In the genomic region with DNA sequence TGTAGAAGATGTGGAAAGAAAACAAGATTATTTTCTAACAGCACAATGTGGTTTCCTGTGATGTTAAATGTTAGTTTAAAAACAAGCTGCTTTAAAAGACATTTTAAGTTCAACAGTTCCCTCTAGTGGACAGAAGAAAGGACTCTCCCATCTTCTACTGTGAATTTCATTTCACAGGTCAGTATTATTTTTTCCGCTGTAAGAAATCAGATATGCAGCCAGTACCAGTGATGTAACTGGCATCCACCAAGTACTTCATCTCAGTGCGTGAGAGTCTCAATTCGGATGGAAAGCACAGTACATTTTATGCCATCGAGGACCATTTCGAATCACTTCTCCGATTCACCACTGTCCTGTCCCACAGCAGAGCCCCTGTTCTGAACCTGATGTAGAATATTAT, we compare ENCODE assay signal across 8 mouse cellular contexts. TPM values are rescaled to one million over a fixed set of nuclear protein-coding genes. Genes with fewer than 3 reads are reported as not detected.
A peak's percentile ranks its signal among the peaks of the same experiment; 100 is the strongest.
DNase-seq lines count a peak whose midpoint lies in the region; ATAC-seq and TF ChIP-seq lines count a peak whose summit lies in the region.

No protein-coding gene starts in this region.

- 0 out of 2 replicates have a peak, but pooled peaks cover 4% of the 10 kb centered on the region for H3K4me1 ChIP-seq in forebrain, embryonic 13.5 days
- H3K4me1 ChIP-seq in forebrain, embryonic 11.5 days (replicated peaks; ENCODE audit: control insufficient read depth, insufficient read depth, low read length), result no peaks in the 10 kb centered on the region
- H3K4me1 ChIP-seq in neural tube, embryonic 13.5 days (replicated peaks), result no peaks in the 10 kb centered on the region; the same call in 1 of the 2 replicates
- H3K4me1 ChIP-seq in neural tube, embryonic 15.5 days, result 0 out of 2 replicates have a peak, but pooled peaks cover 3% of the 10 kb centered on the region
- no peaks in the 10 kb centered on the region for H3K4me1 ChIP-seq in hindbrain, embryonic 15.5 days (replicated peaks)
- no peaks in the 10 kb centered on the region for H3K4me1 ChIP-seq in stomach, postnatal 0 days (replicated peaks; ENCODE audit: control insufficient read depth, insufficient read depth)

- WGBS in forebrain, embryonic 13.5 days, result 74% methylated on average over 6 of the region's 6 CpGs
- WGBS in forebrain, embryonic 11.5 days, result 78% methylated on average over 6 of the region's 6 CpGs
- WGBS in neural tube, embryonic 13.5 days, result 69% methylated on average over 6 of the region's 6 CpGs
- 71% methylated on average over 6 of the region's 6 CpGs for WGBS in neural tube, embryonic 15.5 days
- WGBS in hindbrain, embryonic 15.5 days, result 64% methylated on average over 6 of the region's 6 CpGs
- WGBS in stomach, postnatal 0 days, result 58% methylated on average over 6 of the region's 6 CpGs

- H3K36me3 ChIP-seq in forebrain, embryonic 13.5 days (ENCODE audit: poor library complexity, severe bottlenecking), result no peaks in the 10 kb centered on the region
- no peaks in the 10 kb centered on the region for H3K36me3 ChIP-seq in forebrain, embryonic 11.5 days (ENCODE audit: control insufficient read depth, insufficient read depth, low read length)
- peaks cover 4% of the 10 kb centered on the region; the same call in 1 of the 2 replicates for H3K36me3 ChIP-seq in neural tube, embryonic 13.5 days
- no peaks in the 10 kb centered on the region for H3K36me3 ChIP-seq in neural tube, embryonic 15.5 days
- 0 out of 2 replicates have a peak, but pooled peaks cover 2% of the 10 kb centered on the region for H3K36me3 ChIP-seq in hindbrain, embryonic 15.5 days
- H3K36me3 ChIP-seq in stomach, postnatal 0 days (ENCODE audit: control insufficient read depth, insufficient read depth, low read length), result no peaks in the 10 kb centered on the region

- no peak overlapping the region for H3K4me2 ChIP-seq in forebrain, embryonic 13.5 days
- H3K4me2 ChIP-seq in forebrain, embryonic 11.5 days (ENCODE audit: low read depth, low read length, severe bottlenecking), result no peak overlapping the region
- H3K4me2 ChIP-seq in neural tube, embryonic 13.5 days, result no peak overlapping the region
- no peak overlapping the region for H3K4me2 ChIP-seq in neural tube, embryonic 15.5 days
- no peak overlapping the region for H3K4me2 ChIP-seq in hindbrain, embryonic 15.5 days
- no peak overlapping the region for H3K4me2 ChIP-seq in stomach, postnatal 0 days (replicated peaks; ENCODE audit: low read depth)

- no peaks in the 10 kb centered on the region for H3K9me3 ChIP-seq in forebrain, embryonic 13.5 days (replicated peaks)
- no peaks in the 10 kb centered on the region for H3K9me3 ChIP-seq in forebrain, embryonic 11.5 days (ENCODE audit: control insufficient read depth, low read length)
- H3K9me3 ChIP-seq in neural tube, embryonic 13.5 days, result peaks cover 8% of the 10 kb centered on the region; the same call in 1 of the 2 replicates
- H3K9me3 ChIP-seq in neural tube, embryonic 15.5 days (replicated peaks), result no peaks in the 10 kb centered on the region
- no peaks in the 10 kb centered on the region for H3K9me3 ChIP-seq in hindbrain, embryonic 15.5 days
- H3K9me3 ChIP-seq in stomach, postnatal 0 days (ENCODE audit: control insufficient read depth, low read length), result no peaks in the 10 kb centered on the region

- no peak for TF ChIP-seq EP300 in stomach, postnatal 0 days (optimal IDR thresholded peaks at IDR 0.05)

- TF ChIP-seq CTCF in stomach, postnatal 0 days (IDR thresholded peaks at IDR 0.05; ENCODE audit: low read depth), result peak; percentile 81

- H3K27me3 ChIP-seq in forebrain, embryonic 13.5 days, result no peaks in the 10 kb centered on the region
- no peaks in the 10 kb centered on the region for H3K27me3 ChIP-seq in forebrain, embryonic 11.5 days (ENCODE audit: control insufficient read depth, insufficient read depth, low read length)
- no peaks in the 10 kb centered on the region for H3K27me3 ChIP-seq in neural tube, embryonic 13.5 days
- no peaks in the 10 kb centered on the region for H3K27me3 ChIP-seq in neural tube, embryonic 15.5 days (replicated peaks)
- H3K27me3 ChIP-seq in hindbrain, embryonic 15.5 days, result no peaks in the 10 kb centered on the region
- H3K27me3 ChIP-seq in stomach, postnatal 0 days (ENCODE audit: control insufficient read depth, insufficient read depth, low read length), result no peaks in the 10 kb centered on the region

- H3K4me3 ChIP-seq in forebrain, embryonic 13.5 days, result no peak overlapping the region
- H3K4me3 ChIP-seq in forebrain, embryonic 11.5 days (ENCODE audit: low read depth, low read length), result no peak overlapping the region
- H3K4me3 ChIP-seq in neural tube, embryonic 13.5 days, result no peak overlapping the region
- H3K4me3 ChIP-seq in neural tube, embryonic 15.5 days (replicated peaks), result no peak overlapping the region
- no peak overlapping the region for H3K4me3 ChIP-seq in hindbrain, embryonic 15.5 days
- H3K4me3 ChIP-seq in stomach, postnatal 0 days (ENCODE audit: low read depth, low read length), result no peak overlapping the region

- no peak for DNase-seq in forebrain, embryonic 11.5 days (ENCODE audit: low spot score)
- DNase-seq in stomach, postnatal 0 days (ENCODE audit: low spot score), result no peak
- DNase-seq in B cell, adult 2 months, result no peak
- no peak for DNase-seq in adrenal gland, postnatal 10 days

- peak; percentile 45 for ATAC-seq in forebrain, embryonic 13.5 days
- no peak for ATAC-seq in forebrain, embryonic 11.5 days (replicated peaks; ENCODE audit: low FRiP score)
- peak; percentile 27; the same call in 1 of the 2 replicates for ATAC-seq in neural tube, embryonic 13.5 days (ENCODE audit: low read depth)
- ATAC-seq in neural tube, embryonic 15.5 days (ENCODE audit: low FRiP score), result no peak; the same call in 1 of the 2 replicates
- ATAC-seq in hindbrain, embryonic 15.5 days (ENCODE audit: low FRiP score, low read depth), result peak; percentile 54; the same call in 1 of the 2 replicates
- ATAC-seq in stomach, postnatal 0 days (ENCODE audit: low FRiP score, low TSS enrichment), result peak; percentile 45; the same call in 1 of the 2 replicates

- no peak overlapping the region for H3K27ac ChIP-seq in forebrain, embryonic 13.5 days
- no peak overlapping the region for H3K27ac ChIP-seq in forebrain, embryonic 11.5 days (ENCODE audit: low read depth, low read length)
- H3K27ac ChIP-seq in neural tube, embryonic 13.5 days (replicated peaks), result no peak overlapping the region
- no peak overlapping the region for H3K27ac ChIP-seq in neural tube, embryonic 15.5 days (replicated peaks)
- no peak overlapping the region for H3K27ac ChIP-seq in hindbrain, embryonic 15.5 days (replicated peaks)
- H3K27ac ChIP-seq in stomach, postnatal 0 days (replicated peaks), result no peak overlapping the region

- H3K9ac ChIP-seq in forebrain, embryonic 13.5 days, result no peak overlapping the region
- H3K9ac ChIP-seq in forebrain, embryonic 11.5 days (ENCODE audit: low read length), result no peak overlapping the region
- no peak overlapping the region for H3K9ac ChIP-seq in neural tube, embryonic 13.5 days
- H3K9ac ChIP-seq in neural tube, embryonic 15.5 days (replicated peaks), result no peak overlapping the region
- H3K9ac ChIP-seq in hindbrain, embryonic 15.5 days, result no peak overlapping the region
- no peak overlapping the region for H3K9ac ChIP-seq in stomach, postnatal 0 days (ENCODE audit: low read length)

RNA-seq across cellular contexts. Expression of gene Ccdc171, which starts 45.2 kb away (rescaled TPM):
- polyA plus RNA-seq in forebrain, embryonic 13.5 days (2015; fragmentation: Nextera tagmentation; extraction: Ambion mirVana), result 5.5 and 5.7 TPM in 2 replicates
- 5.4 and 5.5 TPM in 2 replicates for polyA plus RNA-seq in forebrain, embryonic 11.5 days (2014; fragmentation: Nextera tagmentation; extraction: Ambion mirVana)
- 2.9 and 5.2 TPM in 2 replicates for polyA plus RNA-seq in neural tube, embryonic 13.5 days (2015; fragmentation: Nextera tagmentation; extraction: Ambion mirVana)
- 3.4 and 3.7 TPM in 2 replicates for polyA plus RNA-seq in neural tube, embryonic 15.5 days (2015; fragmentation: Nextera tagmentation; extraction: Ambion mirVana)
- polyA plus RNA-seq in hindbrain, embryonic 15.5 days (2015; fragmentation: Nextera tagmentation; extraction: Ambion mirVana), result 4.0 and 4.4 TPM in 2 replicates
- polyA plus RNA-seq in stomach, postnatal 0 days (2015; fragmentation: Nextera tagmentation; extraction: Ambion mirVana), result 1.0 and 1.4 TPM in 2 replicates
- total RNA-seq in adrenal gland, postnatal 10 days (2021), result 1 to 10 TPM; 1.4 to 3.1 TPM

Comparison
In these comparisons a context has a peak if more than half of its experiments do, and no peak if none do; other contexts are left out.
1. ATAC-seq: peak in forebrain, embryonic 13.5 days (single experiment), neural tube, embryonic 13.5 days (single experiment), hindbrain, embryonic 15.5 days (single experiment) and stomach, postnatal 0 days (single experiment); none in forebrain, embryonic 11.5 days (single experiment) and neural tube, embryonic 15.5 days (single experiment).